Mouse (Mus musculus) ovary, postnatal 10 days (tissue): Measurements from ENCODE around the gene Ywhah.

Experiments used
- DNase-seq: peaks from one replicate; pipeline ENCODE4 v3.0.0; 2022; ENCODE audit warnings: low spot score

Gene Ywhah

DNA sequence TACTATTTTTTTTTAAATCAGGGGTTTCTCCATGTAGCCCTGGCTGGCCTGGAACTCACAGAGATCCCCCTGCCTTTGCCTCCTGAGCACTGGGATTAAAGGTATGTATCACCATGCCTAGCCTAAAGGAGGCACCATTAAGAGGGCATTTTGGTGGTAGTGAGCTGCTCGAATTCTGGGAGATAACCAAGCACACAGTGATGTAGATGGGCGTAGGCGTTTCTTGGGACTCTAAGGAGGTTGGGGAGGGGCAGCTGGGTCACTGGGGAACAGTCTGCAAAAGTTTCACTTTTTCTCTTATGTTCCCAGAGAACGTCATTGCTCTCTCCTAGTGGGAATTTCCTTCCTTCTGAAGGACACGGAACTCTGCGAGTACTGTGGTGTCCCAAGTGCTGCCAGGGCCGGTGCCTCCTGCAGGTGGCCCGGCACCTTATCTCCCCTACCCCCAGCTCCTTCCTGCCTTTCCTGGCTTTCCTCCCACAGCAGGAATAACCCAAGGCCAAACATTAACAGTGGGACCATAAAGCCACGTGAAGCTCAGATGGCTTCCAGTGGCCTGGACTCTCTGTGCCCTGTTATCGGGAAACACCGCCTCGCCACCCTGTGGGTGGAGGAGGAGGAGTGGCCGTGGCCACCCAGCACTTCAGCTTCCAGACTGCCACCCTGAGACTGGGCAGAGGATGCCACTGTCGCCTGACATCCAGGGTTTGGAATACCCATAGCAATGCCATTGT, 34.4 kb downstream of the Ywhah start:
- DNase-seq = no peak

GRCm38 (mm10) chr5:33056126-33056765, 37.6 kb downstream of the Ywhah start:
- DNase-seq = no peak

- no peak for DNase-seq
These were observed 51.5 kb downstream of the Ywhah start for GRCm38 (mm10) chr5:33070071-33070470.

GRCm38 (mm10) chr5:33076490-33077191, 58.0 kb downstream of the Ywhah start:
- DNase-seq = no peak
